Mouse (Mus musculus): ENCODE measurements around the gene Anxa6. TPM values are rescaled to one million over a fixed set of nuclear protein-coding genes. Genes with fewer than 3 reads are reported as not detected.

The Anxa6 gene
- total and polyA plus RNA-seq, 3 experiments: 115 to 168 (median 162) TPM

GRCm38 (mm10) chr11:54961921-54962320 is 71.3 kb downstream of the Anxa6 start:
- Histone ChIP-seq H3K9ac (ENCODE audit: insufficient read depth, low read depth) (peak overlapping the region; percentile 91), H3K4me3 (replicated peaks in 1 of 3; ENCODE audit: low read depth in 2 of 3, low read length in 2 of 3, poor library complexity in 1 of 3) (peak overlapping the region; percentile 63 to 90 (median 73)), H3K4me1 (ENCODE audit: control insufficient read depth in 1 of 2, insufficient read depth in 2 of 2) (peaks cover 31 to 68% of the 10 kb centered on the region in 2 experiments), H3K4me2 (ENCODE audit: insufficient read depth, low read depth, poor library complexity, severe bottlenecking) (peak overlapping the region; percentile 96), H3K27me3 (replicated peaks) (no peaks in the 10 kb centered on the region), H3K27ac (ENCODE audit: insufficient read depth, low read depth) (peak overlapping the region; percentile 75), H3K79me2 (replicated peaks; ENCODE audit: control insufficient read depth, extremely low read depth, insufficient read depth, poor library complexity, severe bottlenecking) (peaks cover 56% of the 10 kb centered on the region), H3K9me3 (replicated peaks; ENCODE audit: low read length) (peaks cover 5% of the 10 kb centered on the region), H3K36me3 (replicated peaks in 1 of 2; ENCODE audit: control insufficient read depth in 1 of 2, insufficient read depth in 1 of 2, low read length in 1 of 2) (peaks cover 3 to 20% of the 10 kb centered on the region in 2 experiments)
- in situ Hi-C loops (cut with MboI; ENCODE audit: low pct_ligation_motif_present, low pct_unique_long_range_greater_than_20kb, low sequenced_read_pairs) (no loop called here), dilution Hi-C loops (cut with MboI; ENCODE audit: extremely low pct_ligation_motif_present, extremely low pct_unique_long_range_greater_than_20kb, low sequenced_read_pairs) (no loop called here)
- no peak for DNase-seq (ENCODE audit: extremely low read depth)
- TF ChIP-seq ZC3H11A (IDR thresholded peaks at IDR 0.05; ENCODE audit: low read depth, low read length): no peak
- TF ChIP-seq E2F4 (IDR thresholded peaks at IDR 0.05; ENCODE audit: insufficient replicate concordance, low read depth, low read length): no peak
- TF ChIP-seq ZKSCAN1 (IDR thresholded peaks at IDR 0.05; ENCODE audit: borderline replicate concordance, low read depth, low read length): no peak
- TF ChIP-seq MEF2A (IDR thresholded peaks at IDR 0.05; ENCODE audit: borderline replicate concordance, low read depth, low read length): no peak
- no peak for TF ChIP-seq NRF1 (IDR thresholded peaks at IDR 0.05; ENCODE audit: low read depth, low read length)
- TF ChIP-seq MAFK (IDR thresholded peaks at IDR 0.05; ENCODE audit: insufficient replicate concordance, low read length): no peak
- no peak for TF ChIP-seq TBP (conservative IDR thresholded peaks at IDR 0.05; ENCODE audit: low read depth, low read length)
- no peak for TF ChIP-seq KAT2A (IDR thresholded peaks at IDR 0.05; ENCODE audit: insufficient replicate concordance, low read length)
- TF ChIP-seq BHLHE40 (IDR thresholded peaks at IDR 0.05; ENCODE audit: low read depth, low read length): no peak
- TF ChIP-seq JUND (conservative IDR thresholded peaks at IDR 0.05; ENCODE audit: low read depth, low read length): no peak
- no peak for TF ChIP-seq ETS1 (conservative IDR thresholded peaks at IDR 0.05; ENCODE audit: low read depth, low read length)
- TF ChIP-seq RCOR1 (conservative IDR thresholded peaks at IDR 0.05; ENCODE audit: low read depth, low read length): no peak
- TF ChIP-seq RAD21 (IDR thresholded peaks at IDR 0.05; ENCODE audit: low read depth, low read length): no peak
- no peak for TF ChIP-seq NELFE (IDR thresholded peaks at IDR 0.05; ENCODE audit: low read depth, low read length)
- TF ChIP-seq ZMIZ1 (IDR thresholded peaks at IDR 0.05; ENCODE audit: low read depth, low read length): no peak
- no peak; the same call in 1 of the 2 replicates for TF ChIP-seq MXI1 (IDR thresholded peaks at IDR 0.05; ENCODE audit: low read depth, low read length)
- TF ChIP-seq UBTF (IDR thresholded peaks at IDR 0.05; ENCODE audit: low read depth, low read length): 0 out of 2 replicates have a peak, but pooled peaks have one; percentile 13
- 0 out of 2 replicates have a peak, but pooled peaks have one; percentile 7 for TF ChIP-seq IRF4 (IDR thresholded peaks at IDR 0.05; ENCODE audit: low read depth, low read length)
- TF ChIP-seq USF1 (IDR thresholded peaks at IDR 0.05; ENCODE audit: low read depth, low read length): no peak
- no peak for TF ChIP-seq MAX (IDR thresholded peaks at IDR 0.05; ENCODE audit: low read length)
- no peak for TF ChIP-seq ZNF384 (IDR thresholded peaks at IDR 0.05; ENCODE audit: low read depth, low read length)
- TF ChIP-seq EP300 (IDR thresholded peaks at IDR 0.05; ENCODE audit: low read length): no peak
- no peak for TF ChIP-seq GABPA (IDR thresholded peaks at IDR 0.05; ENCODE audit: insufficient replicate concordance, low read depth, low read length)
- no peak for TF ChIP-seq USF2 (conservative IDR thresholded peaks at IDR 0.05; ENCODE audit: low read depth, low read length)
- TF ChIP-seq ELF1 (IDR thresholded peaks at IDR 0.05; ENCODE audit: low read depth, low read length): 0 out of 2 replicates have a peak, but pooled peaks have one; percentile 6
- no peak for TF ChIP-seq MAZ (IDR thresholded peaks at IDR 0.05; ENCODE audit: low read depth, low read length)
- no peak for TF ChIP-seq CTCF (conservative IDR thresholded peaks at IDR 0.05 in 1 of 2, IDR thresholded peaks at IDR 0.05 in 1 of 2; ENCODE audit: low read depth in 2 of 2, low read length in 2 of 2)
- no peak for TF ChIP-seq POLR2A (IDR thresholded peaks at IDR 0.05; ENCODE audit: low read depth, low read length)
- TF ChIP-seq POLR2AphosphoS2 (IDR thresholded peaks at IDR 0.05; ENCODE audit: low read depth, low read length): no peak
- no peak for TF ChIP-seq SMC3 (IDR thresholded peaks at IDR 0.05; ENCODE audit: low read depth, low read length)
- no peak; the same call in 1 of the 2 replicates for TF ChIP-seq HCFC1 (IDR thresholded peaks at IDR 0.05; ENCODE audit: low read depth, low read length)
- TF ChIP-seq PAX5 (IDR thresholded peaks at IDR 0.05; ENCODE audit: low read length): no peak
- TF ChIP-seq MYC (IDR thresholded peaks at IDR 0.05; ENCODE audit: low read depth, low read length): 0 out of 2 replicates have a peak, but pooled peaks have one; percentile 1
- TF ChIP-seq CHD2 (IDR thresholded peaks at IDR 0.05; ENCODE audit: low read length): no peak
- no peak for TF ChIP-seq CHD1 (IDR thresholded peaks at IDR 0.05; ENCODE audit: low read depth, low read length)

Data from CH12.LX (cell line).